Mouse (Mus musculus) cerebellum, adult 2 months (tissue): ENCODE data around the gene Stat5a. TPM values are rescaled to one million over a fixed set of nuclear protein-coding genes. Genes with fewer than 3 reads are reported as not detected.

ENCODE experiments used
- DNase-seq, 2 experiments: peaks; one replicate each; pipeline ENCODE4 v3.0.0; 2021
- H3K27ac ChIP-seq: fragments of 200-500 bp; 2 replicates; pipeline ENCODE4 v1.5.1; 2012; ENCODE audit warnings: low read length, control low read depth, inconsistent platforms; ENCODE audit not compliant: insufficient read depth
- H3K27me3 ChIP-seq: fragments of 200-500 bp; 2 replicates; pipeline ENCODE4 v1.6.1; 2012; ENCODE audit warnings: inconsistent platforms, mild to moderate bottlenecking, low read length, moderate library complexity; ENCODE audit not compliant: control insufficient read depth, insufficient read depth
- H3K4me1 ChIP-seq: fragments of 200-500 bp; 2 replicates; pipeline ENCODE4 v1.6.1; 2011; ENCODE audit warnings: low read length; ENCODE audit not compliant: control insufficient read depth, insufficient read depth
- H3K4me3 ChIP-seq: fragments of 200-500 bp; replicated peaks from 2 replicates; pipeline ENCODE3; 2011; ENCODE audit warnings: mild to moderate bottlenecking, low read depth, low read length, control low read depth; ENCODE audit not compliant: insufficient read depth
- CTCF ChIP-seq: fragments of 200-500 bp; IDR thresholded peaks from 2 replicates; pipeline ENCODE4 v1.5.1; 2011; ENCODE audit warnings: low read depth, mild to moderate bottlenecking, control low read depth, low read length, moderate library complexity, borderline replicate concordance; ENCODE audit not compliant: insufficient read depth
- POLR2A ChIP-seq: fragments of 200-500 bp; IDR thresholded peaks from 2 replicates; pipeline ENCODE4 v1.6.1; 2011; ENCODE audit warnings: low read length, control low read depth, borderline replicate concordance; ENCODE audit not compliant: insufficient read depth
- WGBS: fragments of 180-500 bp; shearing (Covaris S2); methylation state at CpG from one replicate; pipeline ENCODE4 v1.1.7; 2018; 5-methylcytosine and 5-hydroxymethylcytosine counted together
- polyA plus RNA-seq: library from polyadenylated mRNA; depleted of rRNA; stranded (reverse); fragments of >200 nt; gene quantifications from 2 replicates; pipeline ENCODE4 v1.2.3, GENCODE M21; 2012

Gene Stat5a
- polyA plus RNA-seq, 1 experiment, result 3.0 TPM

GRCm38 (mm10) chr11:100819048-100819447, 40.1 kb upstream of the Stat5a start:
- no peak for TF ChIP-seq POLR2A
- no peak for TF ChIP-seq CTCF
- 82% methylated on average over 8 of the region's 8 CpGs for WGBS

GRCm38 (mm10) chr11:100819626-100820025, 39.5 kb upstream of the Stat5a start:
- no peaks in the 10 kb centered on the region for H3K27me3 ChIP-seq
- TF ChIP-seq CTCF (no peak), POLR2A (no peak)
- peaks cover 37% of the 10 kb centered on the region for H3K4me1 ChIP-seq
- WGBS, result 90% methylated on average over 16 of the region's 16 CpGs
- DNase-seq, result no peak
- no peak overlapping the region for H3K27ac ChIP-seq
- H3K4me3 ChIP-seq, result no peak overlapping the region

More at GRCm38 (mm10) chr11:100819048-100819447, 40.1 kb upstream of the Stat5a start:
- Histone ChIP-seq H3K4me1 (peaks cover 32% of the 10 kb centered on the region), H3K4me3 (no peak overlapping the region), H3K27me3 (no peaks in the 10 kb centered on the region), H3K27ac (no peak overlapping the region)
- DNase-seq, result no peak

GRCm38 (mm10) chr11:100820047-100820446, 39.1 kb upstream of the Stat5a start:
- no peak for DNase-seq
- WGBS, result 80% methylated on average over 8 of the region's 8 CpGs
- Histone ChIP-seq H3K4me3 (no peak overlapping the region), H3K4me1 (peaks cover 37% of the 10 kb centered on the region), H3K27ac (no peak overlapping the region), H3K27me3 (no peaks in the 10 kb centered on the region)
- no peak for TF ChIP-seq CTCF
- no peak for TF ChIP-seq POLR2A

GRCm38 (mm10) chr11:100821605-100822220, 37.4 kb upstream of the Stat5a start:
- no peak overlapping the region for H3K27ac ChIP-seq
- DNase-seq, result no peak
- H3K27me3 ChIP-seq, result no peaks in the 10 kb centered on the region
- 89% methylated on average over 13 of the region's 13 CpGs for WGBS
- TF ChIP-seq POLR2A (no peak), CTCF (no peak)
- H3K4me1 ChIP-seq, result peaks cover 44% of the 10 kb centered on the region
- H3K4me3 ChIP-seq, result peak overlapping the region; percentile 18

GRCm38 (mm10) chr11:100822365-100822764, 36.8 kb upstream of the Stat5a start:
- 53% methylated on average over 12 of the region's 12 CpGs for WGBS
- no peak overlapping the region for H3K4me3 ChIP-seq
- no peaks in the 10 kb centered on the region for H3K27me3 ChIP-seq
- H3K27ac ChIP-seq, result no peak overlapping the region
- DNase-seq, result peak; percentile 52 to 54
- H3K4me1 ChIP-seq, result peaks cover 41% of the 10 kb centered on the region
- TF ChIP-seq POLR2A (no peak), CTCF (no peak)

GRCm38 (mm10) chr11:100823543-100824313, 35.4 kb upstream of the Stat5a start:
- H3K4me3 ChIP-seq, result no peak overlapping the region
- DNase-seq, result no peak
- no peak overlapping the region for H3K27ac ChIP-seq
- no peaks in the 10 kb centered on the region for H3K27me3 ChIP-seq
- peaks cover 34% of the 10 kb centered on the region for H3K4me1 ChIP-seq
- 74% methylated on average over 8 of the region's 8 CpGs for WGBS
- TF ChIP-seq CTCF, result no peak
- no peak for TF ChIP-seq POLR2A

- no peak for DNase-seq
- peaks cover 36% of the 10 kb centered on the region for H3K4me1 ChIP-seq
- H3K27me3 ChIP-seq, result no peaks in the 10 kb centered on the region
- no peak overlapping the region for H3K4me3 ChIP-seq
- TF ChIP-seq CTCF (no peak), POLR2A (no peak)
- WGBS, result 90% methylated on average over 7 of the region's 7 CpGs
- H3K27ac ChIP-seq, result no peak overlapping the region
Observed at GRCm38 (mm10) chr11:100824496-100824895, 34.7 kb upstream of the Stat5a start.

GRCm38 (mm10) chr11:100825451-100825850, 33.7 kb upstream of the Stat5a start:
- Histone ChIP-seq H3K27me3 (no peaks in the 10 kb centered on the region), H3K27ac (no peak overlapping the region), H3K4me3 (no peak overlapping the region), H3K4me1 (peaks cover 34% of the 10 kb centered on the region)
- TF ChIP-seq CTCF (no peak), POLR2A (no peak)
- 91% methylated on average over 9 of the region's 9 CpGs for WGBS
- no peak for DNase-seq
